Mouse (Mus musculus) heart, postnatal 4 days (tissue): ENCODE measurements at regions not wholly inside any gene's neighbourhood (a gene's known extent, or its start where the extent isn't known, plus 50 kb on each side); places are given as distances from the start of the nearest gene placed in this dataset.
"Not testable (repeated sequence)": the region's sequence is repeated elsewhere in the genome, so short reads cannot be mapped to it uniquely, and the experiment has no call there.

Source experiments
- DNase-seq: peaks from one replicate; pipeline ENCODE4 v3.0.0; 2021

- no peak for DNase-seq
Measured at GRCm38 (mm10) chr16:15368383-15369163, 51.3 kb downstream of the Gm21897 start.

- DNase-seq = no peak
Measured at GRCm38 (mm10) chr16:15372844-15373243, 55.6 kb downstream of the Gm21897 start.

- DNase-seq = no peak
Measured at GRCm38 (mm10) chr16:15373961-15374360, 56.7 kb downstream of the Gm21897 start.

- no peak for DNase-seq
Measured at GRCm38 (mm10) chr16:15385557-15386240, 68.4 kb downstream of the Gm21897 start.

- DNase-seq = peak; percentile 21
Measured at GRCm38 (mm10) chr16:15386241-15386574, 69.0 kb downstream of the Gm21897 start.

GRCm38 (mm10) chr16:15389892-15390291 is 72.6 kb downstream of the Gm21897 start:
- no peak for DNase-seq

- DNase-seq = no peak
Measured at GRCm38 (mm10) chr16:15430352-15430751, 113.1 kb downstream of the Gm21897 start.

- DNase-seq = no peak
Measured at GRCm38 (mm10) chr16:15432681-15433080, 115.4 kb downstream of the Gm21897 start.

GRCm38 (mm10) chr16:15462856-15463255 is 145.6 kb downstream of the Gm21897 start:
- DNase-seq = not testable (repeated sequence)

- no peak for DNase-seq
Measured at GRCm38 (mm10) chr16:15473875-15474274, 156.6 kb downstream of the Gm21897 start.

GRCm38 (mm10) chr16:15478876-15479275 is 161.6 kb downstream of the Gm21897 start:
- no peak for DNase-seq

GRCm38 (mm10) chr16:15491328-15491999 is 174.2 kb downstream of the Gm21897 start:
- no peak for DNase-seq

GRCm38 (mm10) chr16:15493236-15493635 is 176.0 kb downstream of the Gm21897 start:
- DNase-seq = no peak
